Mouse (Mus musculus) adrenal gland (tissue): ENCODE data around the gene Pde1c.

Experiments used
- intact Hi-C: fragments of 180-260 bp; cut with DNase I; formaldehyde crosslinking; loops from one replicate; pipeline ENCODE4 v1.15.1; 2025
- microRNA-seq, 2 experiments: library from miRNA; unstranded; fragments of <30 nt; microRNA quantifications; one replicate each; pipeline ENCODE4; 2019

Gene Pde1c

DNA sequence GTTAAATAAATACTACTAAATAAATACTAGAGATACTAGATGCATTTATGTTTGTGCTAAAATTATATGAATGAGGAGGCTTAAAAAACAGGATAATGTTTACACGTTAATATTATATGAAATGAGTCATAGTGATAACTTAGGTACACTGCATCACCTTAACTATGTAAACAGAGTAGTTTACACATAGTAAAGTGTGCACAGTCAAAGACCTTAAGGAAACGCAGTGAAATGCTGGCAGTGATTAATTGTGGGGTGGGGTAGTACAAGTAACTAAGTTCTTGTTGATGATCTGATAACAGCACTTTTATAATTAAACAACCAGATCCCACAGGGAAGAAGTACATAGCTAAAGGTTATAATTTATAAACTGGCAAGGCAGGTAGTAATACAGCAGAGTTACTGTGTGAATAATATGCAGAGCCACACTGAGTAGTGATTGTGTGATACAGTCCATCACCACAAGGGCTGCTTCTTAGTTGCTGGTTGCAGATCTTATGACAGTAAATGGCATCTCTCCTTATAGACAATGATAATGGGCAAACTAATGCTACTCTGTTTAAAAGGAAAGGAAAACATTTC, 469.3 kb downstream of the Pde1c start:
- intact Hi-C loops: no loop called here

DNA sequence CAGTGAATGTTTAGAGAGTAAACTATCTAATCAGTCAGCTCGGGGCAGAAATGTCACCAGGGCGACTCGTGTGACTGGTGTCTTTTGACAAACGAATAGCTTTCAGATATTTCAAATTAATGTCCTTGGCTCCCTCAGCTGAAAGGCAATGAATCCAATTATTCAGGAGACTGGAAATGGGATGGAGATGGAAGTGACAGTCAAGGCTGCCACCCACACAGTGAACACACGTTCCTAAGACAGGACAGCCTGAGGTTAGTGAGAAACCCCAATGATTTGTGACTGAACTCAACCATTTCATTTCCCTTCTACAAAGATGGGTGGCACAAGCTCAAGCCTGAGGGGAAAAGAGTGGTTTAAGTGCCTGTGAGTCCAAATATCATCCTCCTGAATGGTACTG, 470.5 kb downstream of the Pde1c start:
- intact Hi-C loops: no loop called here

DNA sequence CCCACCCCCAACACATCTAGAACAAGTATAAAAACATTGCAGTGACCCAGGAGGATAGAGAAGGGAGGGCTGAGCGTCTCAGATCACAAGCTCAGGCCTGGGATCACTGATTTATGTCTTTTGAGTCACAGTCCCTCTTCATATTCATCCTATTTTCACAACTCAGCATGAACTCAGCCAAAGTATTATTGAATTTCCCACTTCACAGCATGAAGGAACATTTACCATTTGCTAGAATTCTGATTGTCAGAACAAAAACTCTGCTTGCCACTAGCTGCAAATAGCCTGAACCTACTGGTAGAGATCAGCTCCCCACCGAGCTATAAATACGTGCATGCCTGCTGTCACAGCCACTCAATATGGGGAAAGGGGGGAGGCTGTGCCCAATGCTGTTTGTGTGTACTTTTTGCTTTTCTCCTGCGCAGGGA, 492.5 kb downstream of the Pde1c start:
- intact Hi-C loops: no loop called here

GRCm38 (mm10) chr6:56068516-56068915, 500.4 kb downstream of the Pde1c start:
- intact Hi-C loops: loop anchor here (2.0 to 10.0 kb wide), 3 partner anchors 376 to 540 kb away; no protein-coding TSS in a partner anchor

DNA sequence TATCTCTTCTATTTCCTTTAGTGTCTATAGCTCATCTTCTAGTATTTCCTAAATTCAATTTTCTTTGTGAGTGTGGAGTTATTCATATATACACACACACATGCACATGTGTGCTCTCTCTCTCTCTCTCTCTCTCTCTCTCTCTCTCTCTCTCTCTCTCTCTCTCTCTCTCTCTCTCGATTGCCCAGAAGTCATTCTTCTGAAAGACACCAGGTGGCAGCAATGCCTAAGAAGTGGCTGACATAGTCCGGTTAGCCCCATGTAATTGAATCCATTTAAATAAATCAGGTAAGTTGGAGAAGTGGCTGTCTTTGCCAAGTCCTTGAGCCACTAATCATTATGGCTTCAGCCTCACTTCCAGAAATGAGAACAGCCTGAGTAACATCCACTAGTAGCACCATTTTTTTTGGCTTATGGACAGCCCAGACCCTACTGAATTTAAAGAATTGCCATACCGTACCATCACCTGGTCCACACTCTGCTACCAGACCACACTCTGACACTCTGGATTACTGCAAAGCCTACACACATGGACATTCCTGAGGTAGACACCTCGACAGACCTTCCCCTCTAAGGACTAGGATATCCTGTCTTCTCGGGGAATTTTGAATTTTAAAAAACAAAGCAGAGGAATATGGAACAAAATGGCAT, 502.1 kb downstream of the Pde1c start:
- intact Hi-C loops: loop anchor here (5.0 to 10.0 kb wide), 2 partner anchors 378 to 411 kb away; no protein-coding TSS in a partner anchor

GRCm38 (mm10) chr6:56063736-56064135, 505.2 kb downstream of the Pde1c start:
- intact Hi-C loops: loop anchor here (10.0 kb wide), 1 partner anchor 381 kb away; no protein-coding TSS in a partner anchor

DNA sequence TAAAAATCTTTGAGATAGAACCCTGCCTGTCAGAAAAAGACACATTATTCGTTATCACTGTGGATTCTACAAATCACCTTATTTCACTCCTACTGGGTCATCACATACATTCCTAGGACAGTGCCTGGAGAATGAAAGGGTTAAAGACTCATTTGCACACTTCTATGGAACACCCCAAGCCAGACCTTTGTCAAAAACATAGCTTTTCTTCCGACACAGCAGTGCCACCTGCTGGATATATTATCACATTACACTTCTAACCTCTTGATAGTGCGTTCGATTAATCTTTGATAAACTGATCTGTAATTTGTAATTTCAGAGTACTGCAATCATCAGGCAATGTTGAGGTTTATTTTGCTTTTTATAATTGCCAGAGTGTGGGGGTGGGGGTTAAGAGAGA, 519.8 kb downstream of the Pde1c start:
- intact Hi-C loops: loop anchor here (5.0 kb wide), 2 partner anchors 72 to 532 kb away; no protein-coding TSS in a partner anchor

GRCm38 (mm10) chr6:56048580-56048979, 520.3 kb downstream of the Pde1c start:
- intact Hi-C loops: loop anchor here (5.0 kb wide), 2 partner anchors 71 to 531 kb away; no protein-coding TSS in a partner anchor

DNA sequence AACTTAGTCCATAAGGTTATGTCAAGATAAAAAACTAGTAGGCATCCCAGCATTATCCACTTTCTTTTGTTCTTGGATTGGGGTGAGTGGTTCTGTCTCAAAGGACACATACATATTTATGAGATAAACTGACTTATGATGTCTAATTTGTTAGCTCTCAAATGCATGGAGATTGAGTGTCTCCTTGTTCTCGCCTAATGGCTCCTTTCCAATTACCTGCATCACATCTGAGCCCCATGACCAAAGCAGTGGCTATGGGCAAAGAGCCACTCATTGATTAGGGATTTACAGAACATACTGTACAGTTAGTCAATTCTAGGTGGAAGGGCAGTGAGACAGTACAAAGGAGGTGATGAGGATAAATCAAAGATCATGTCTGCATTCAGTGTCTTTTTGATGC, 524.2 kb downstream of the Pde1c start:
- intact Hi-C loops: loop anchor here (5.0 kb wide), 2 partner anchors 67 to 527 kb away; no protein-coding TSS in a partner anchor

DNA sequence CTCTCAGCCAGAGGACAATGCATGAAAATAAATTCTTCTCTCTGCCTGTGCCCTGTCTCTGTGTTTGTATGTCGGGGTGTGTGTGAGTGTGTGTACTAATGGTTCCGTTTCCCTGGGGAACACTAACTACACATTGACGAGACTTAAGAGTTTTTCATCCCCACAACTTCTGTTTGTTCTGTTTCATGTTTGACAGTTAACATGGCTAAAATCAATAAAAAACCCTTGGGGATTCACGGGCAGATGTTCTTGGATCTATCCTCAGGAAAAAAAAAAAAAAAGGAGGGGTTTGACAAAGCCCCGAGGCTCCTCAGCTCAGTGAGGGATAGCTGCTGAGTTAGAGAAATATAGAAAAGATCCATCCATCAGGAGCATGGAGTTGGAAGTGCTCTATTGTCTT, 524.6 kb downstream of the Pde1c start:
- intact Hi-C loops: no loop called here

DNA sequence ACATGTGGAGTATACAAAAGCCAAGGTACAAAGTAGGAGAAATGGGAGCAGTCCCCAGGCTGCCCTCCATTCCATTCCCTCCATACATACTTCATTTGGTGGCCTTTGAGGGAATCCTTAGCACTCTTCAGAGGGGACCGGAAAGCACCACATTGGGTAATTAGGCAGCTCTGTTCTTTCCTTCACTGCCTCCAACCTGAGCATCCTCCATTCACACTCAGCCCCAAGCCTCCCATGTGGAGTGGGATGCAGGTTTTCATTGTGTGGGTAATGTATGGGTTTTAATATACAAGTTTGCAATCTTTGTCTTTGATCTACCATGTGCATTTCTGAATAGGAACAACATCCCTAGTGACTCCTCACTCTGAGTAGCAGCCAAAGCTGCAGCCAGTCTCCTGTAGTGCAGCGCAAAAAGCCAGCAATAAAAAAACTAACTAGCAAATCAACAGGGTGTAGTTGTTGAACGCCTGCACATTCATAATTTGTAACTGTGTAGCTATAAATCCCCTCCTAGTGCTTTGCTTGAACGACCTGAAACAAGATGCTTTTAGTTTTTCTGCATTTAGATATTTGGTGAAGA, 529.3 kb downstream of the Pde1c start:
- intact Hi-C loops: no loop called here

- intact Hi-C loops: no loop called here
These were observed 533.8 kb downstream of the Pde1c start for GRCm38 (mm10) chr6:56035054-56035453.

DNA sequence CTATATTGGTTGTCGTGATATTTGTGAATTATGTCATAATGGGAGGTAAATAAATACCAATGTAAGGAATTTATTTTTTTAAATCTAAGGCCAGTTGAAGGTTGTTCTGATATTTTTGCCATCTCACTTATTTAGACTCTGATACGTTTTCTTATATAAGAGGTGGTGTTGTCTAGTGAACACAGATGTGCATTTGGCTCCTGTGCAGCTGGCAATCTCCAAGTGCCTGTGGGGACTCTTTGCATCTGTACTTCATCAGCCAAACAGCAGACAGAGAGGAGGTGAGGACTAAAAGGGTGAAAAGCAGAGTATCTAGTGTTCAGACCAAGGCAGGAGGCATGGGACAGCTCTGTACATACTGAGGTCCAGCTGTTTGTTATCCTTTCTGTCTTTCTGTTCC, 536.7 kb downstream of the Pde1c start:
- intact Hi-C loops: no loop called here

DNA sequence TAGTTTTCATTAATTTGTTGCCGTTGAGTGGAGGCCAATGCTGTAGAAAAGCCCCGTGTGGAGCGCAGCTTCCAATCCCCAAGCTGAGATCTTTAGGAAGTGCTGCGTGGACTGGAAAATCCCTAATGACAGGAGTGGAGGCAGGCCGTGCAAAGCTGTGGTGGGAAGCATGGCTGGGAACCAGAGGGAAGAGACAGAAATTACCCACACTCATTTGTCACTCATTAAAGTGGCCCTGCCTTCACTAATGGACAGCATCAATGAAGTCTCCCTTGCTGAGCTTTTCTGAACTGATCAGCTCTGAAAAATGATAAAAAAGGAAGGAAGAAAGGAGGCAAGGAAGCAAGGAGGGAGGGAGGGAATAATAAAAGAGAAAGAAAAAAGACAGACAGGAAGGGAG, 538.9 kb downstream of the Pde1c start:
- intact Hi-C loops: no loop called here

GRCm38 (mm10) chr6:56027966-56028365, 540.9 kb downstream of the Pde1c start:
- intact Hi-C loops: no loop called here

DNA sequence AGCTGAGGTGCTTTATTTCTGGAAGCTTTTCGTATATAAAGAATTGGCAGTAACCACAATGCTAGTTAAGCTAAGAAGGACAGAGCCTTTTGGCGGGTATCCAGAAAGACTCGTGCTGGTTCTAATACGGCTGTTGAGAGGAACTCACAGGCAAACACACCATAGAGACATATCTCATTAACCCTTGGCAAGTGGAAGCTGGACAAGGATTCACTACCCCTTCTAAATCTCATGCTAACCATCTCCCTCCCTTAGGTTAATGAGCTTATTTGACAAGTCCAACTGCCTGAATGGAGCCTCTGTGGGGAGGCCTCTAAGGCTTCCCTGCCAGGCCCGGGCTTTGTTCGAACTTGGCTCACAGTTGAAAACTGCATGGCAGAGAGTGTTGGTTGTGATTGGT, 541.6 kb downstream of the Pde1c start:
- intact Hi-C loops: no loop called here

- intact Hi-C loops: no loop called here
These were observed 543.4 kb downstream of the Pde1c start for GRCm38 (mm10) chr6:56025533-56025932.

Small RNA genes within 50 kb of the gene (microRNA-seq; reads per million reads assigned to microRNA genes)
- 0 reads per million in 2 experiments for gene Gm44413
